Mouse (Mus musculus) testis, adult 2 months (tissue): ENCODE data around the gene Pde4a. TPM values are rescaled to one million over a fixed set of nuclear protein-coding genes. Genes with fewer than 3 reads are reported as not detected.
"Not testable (repeated sequence)": the region's sequence is repeated elsewhere in the genome, so short reads cannot be mapped to it uniquely, and the experiment has no call there.

Experiments
- H3K27ac ChIP-seq: fragments of 200-500 bp; 2 replicates; pipeline ENCODE4 v1.5.1; 2012; ENCODE audit warnings: low read depth, low read length; ENCODE audit not compliant: control insufficient read depth, insufficient read depth
- H3K27me3 ChIP-seq: fragments of 200-500 bp; 2 replicates; pipeline ENCODE4 v1.6.1; 2012; ENCODE audit warnings: mild to moderate bottlenecking, low read length, moderate library complexity; ENCODE audit not compliant: control insufficient read depth, insufficient read depth
- H3K36me3 ChIP-seq: fragments of 200-500 bp; 2 replicates; pipeline ENCODE4 v1.6.1; 2012; ENCODE audit warnings: mild to moderate bottlenecking, low read length; ENCODE audit not compliant: control insufficient read depth, insufficient read depth
- H3K4me1 ChIP-seq: fragments of 200-500 bp; 2 replicates; pipeline ENCODE4 v1.6.1; 2012; ENCODE audit warnings: low read length; ENCODE audit not compliant: control insufficient read depth, insufficient read depth
- H3K4me3 ChIP-seq: fragments of 200-500 bp; 2 replicates; pipeline ENCODE4 v1.5.1; 2012; ENCODE audit warnings: low read depth, mild to moderate bottlenecking, low read length, moderate library complexity, mixed read lengths; ENCODE audit not compliant: control insufficient read depth
- CTCF ChIP-seq: fragments of 200-500 bp; IDR thresholded peaks from 2 replicates; pipeline ENCODE4 v1.5.1; 2012; ENCODE audit warnings: low read depth, mild to moderate bottlenecking, inconsistent platforms, low read length, moderate library complexity; ENCODE audit not compliant: control insufficient read depth, insufficient read depth, insufficient replicate concordance
- POLR2A ChIP-seq: fragments of 200-500 bp; IDR thresholded peaks from 2 replicates; pipeline ENCODE4 v1.6.1; 2012; ENCODE audit warnings: low read depth, mild to moderate bottlenecking, inconsistent platforms, low read length, moderate library complexity; ENCODE audit not compliant: control insufficient read depth
- polyA plus RNA-seq: library from polyadenylated mRNA; depleted of rRNA; stranded (reverse); fragments of >200 nt; gene quantifications from 2 replicates; pipeline ENCODE4 v1.2.3, GENCODE M21; 2012

Pde4a gene
- polyA plus RNA-seq, 1 experiment, result 82.0 TPM

DNA sequence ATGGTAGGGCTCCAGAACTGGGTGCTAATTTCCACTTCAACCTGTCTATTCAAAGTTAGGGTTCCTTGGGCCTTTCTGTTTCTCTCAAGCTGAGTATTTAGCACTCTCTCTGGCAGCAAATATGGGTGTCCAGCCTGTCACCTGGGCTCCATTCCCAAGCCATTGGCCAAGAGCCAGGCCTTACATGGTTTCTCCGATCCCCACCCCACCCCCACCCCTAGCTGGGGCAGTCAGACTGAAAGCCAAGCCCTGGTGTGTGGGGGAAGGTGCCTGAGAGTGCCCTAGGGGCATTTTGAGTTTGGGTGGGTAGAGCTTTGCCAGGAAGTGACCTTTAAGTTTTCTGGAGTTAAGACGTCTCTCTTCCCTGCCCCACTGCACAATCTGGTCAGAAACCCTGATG lies 19.2 kb downstream of the Pde4a start:
- no peaks in the 10 kb centered on the region; the same call in 1 of the 2 replicates for H3K4me1 ChIP-seq
- H3K4me3 ChIP-seq, result no peak overlapping the region
- no peak overlapping the region for H3K27ac ChIP-seq
- no peaks in the 10 kb centered on the region for H3K36me3 ChIP-seq
- H3K27me3 ChIP-seq, result no peaks in the 10 kb centered on the region
- no peak for TF ChIP-seq CTCF
- no peak for TF ChIP-seq POLR2A

DNA sequence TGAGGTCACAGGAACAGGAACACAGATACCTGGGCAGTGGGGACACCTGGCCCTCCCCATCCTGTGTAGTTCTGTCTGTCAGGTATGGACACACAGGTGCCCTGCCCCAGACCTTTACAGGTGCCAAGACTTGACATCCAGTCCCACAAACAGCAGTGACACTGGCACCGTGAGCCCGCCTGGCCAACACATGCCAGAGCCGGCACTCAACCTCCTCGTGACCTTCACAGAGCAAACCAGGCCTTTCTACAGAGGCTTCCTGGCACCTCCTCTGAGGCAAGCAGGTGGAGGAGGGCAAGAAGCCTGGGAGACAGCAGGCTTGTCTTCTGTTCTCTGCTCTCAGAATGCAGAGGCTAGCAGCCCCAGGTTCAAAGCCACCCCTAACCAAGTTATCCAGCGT lies 19.9 kb downstream of the Pde4a start:
- Histone ChIP-seq H3K4me3 (no peak overlapping the region), H3K27ac (no peak overlapping the region), H3K27me3 (no peaks in the 10 kb centered on the region), H3K4me1 (no peaks in the 10 kb centered on the region; the same call in 1 of the 2 replicates), H3K36me3 (no peaks in the 10 kb centered on the region)
- TF ChIP-seq POLR2A, result no peak
- TF ChIP-seq CTCF, result no peak

DNA sequence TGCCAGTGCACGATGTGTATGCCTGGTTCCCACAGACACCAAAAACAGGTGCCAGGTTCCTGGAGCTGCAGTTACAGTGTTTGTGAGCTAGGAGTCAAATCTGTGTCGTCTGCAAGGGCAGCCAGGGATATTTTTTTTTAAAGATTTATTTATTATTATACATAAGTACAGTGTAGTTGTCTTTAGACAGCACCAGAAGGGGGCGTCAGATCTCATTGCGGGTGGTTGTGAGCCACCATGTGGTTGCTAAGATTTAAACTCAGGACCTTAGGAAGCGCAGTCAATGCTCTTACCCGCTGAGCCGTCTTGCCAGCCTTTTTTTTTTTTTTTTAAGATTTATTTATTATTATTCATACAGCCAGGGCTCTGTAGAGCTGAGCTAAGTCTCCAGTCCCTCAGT lies 24.4 kb downstream of the Pde4a start:
- Histone ChIP-seq H3K4me3 (no peak overlapping the region), H3K36me3 (no peaks in the 10 kb centered on the region), H3K4me1 (no peaks in the 10 kb centered on the region), H3K27ac (no peak overlapping the region), H3K27me3 (no peaks in the 10 kb centered on the region)
- TF ChIP-seq POLR2A, result no peak
- no peak for TF ChIP-seq CTCF

DNA sequence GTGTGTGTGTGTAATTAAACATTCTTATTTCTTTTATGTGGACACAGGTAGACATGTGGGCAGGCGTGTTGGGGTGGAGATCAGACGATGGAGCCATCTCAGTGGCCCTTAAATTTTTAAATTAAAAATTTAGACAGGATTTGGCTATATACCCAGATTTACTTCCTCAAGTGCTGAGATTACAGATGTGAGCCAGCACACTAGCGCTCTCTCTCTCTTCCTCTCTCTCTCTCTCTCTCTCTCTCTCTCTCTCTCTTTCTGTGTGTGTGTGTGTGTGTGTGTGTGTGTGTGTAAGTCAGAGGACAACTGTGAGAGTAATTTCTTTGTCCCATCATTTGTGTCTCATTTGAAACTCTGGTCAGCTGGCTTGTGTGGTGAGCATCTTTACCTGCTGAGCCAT lies 25.2 kb downstream of the Pde4a start:
- Histone ChIP-seq H3K4me1 (no peaks in the 10 kb centered on the region), H3K36me3 (no peaks in the 10 kb centered on the region), H3K4me3 (no peak overlapping the region), H3K27ac (no peak overlapping the region), H3K27me3 (no peaks in the 10 kb centered on the region)
- no peak for TF ChIP-seq CTCF
- TF ChIP-seq POLR2A, result no peak

DNA sequence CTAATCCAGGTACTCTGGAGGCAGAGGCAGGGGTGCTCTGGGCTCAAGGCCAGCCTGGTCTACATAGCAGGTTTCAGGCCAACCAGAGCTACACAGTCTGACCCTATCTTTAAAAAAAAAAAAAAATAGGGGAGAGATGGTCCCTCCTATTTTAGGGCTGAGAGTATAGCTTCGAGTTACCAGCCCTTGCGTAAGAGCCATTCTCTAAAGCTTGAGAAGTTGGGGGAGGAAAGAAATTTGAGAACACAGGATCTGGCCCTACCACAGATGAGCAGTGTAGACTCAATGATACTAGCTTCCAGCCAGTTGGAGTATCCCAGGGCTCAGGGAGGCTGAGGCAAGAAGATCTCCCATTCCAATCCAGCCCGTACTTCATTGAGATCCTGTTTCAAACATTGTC lies 28.3 kb downstream of the Pde4a start:
- Histone ChIP-seq H3K4me1 (peaks cover 5% of the 10 kb centered on the region), H3K4me3 (no peak overlapping the region), H3K36me3 (no peaks in the 10 kb centered on the region), H3K27ac (no peak overlapping the region), H3K27me3 (no peaks in the 10 kb centered on the region)
- TF ChIP-seq POLR2A (no peak), CTCF (no peak)

DNA sequence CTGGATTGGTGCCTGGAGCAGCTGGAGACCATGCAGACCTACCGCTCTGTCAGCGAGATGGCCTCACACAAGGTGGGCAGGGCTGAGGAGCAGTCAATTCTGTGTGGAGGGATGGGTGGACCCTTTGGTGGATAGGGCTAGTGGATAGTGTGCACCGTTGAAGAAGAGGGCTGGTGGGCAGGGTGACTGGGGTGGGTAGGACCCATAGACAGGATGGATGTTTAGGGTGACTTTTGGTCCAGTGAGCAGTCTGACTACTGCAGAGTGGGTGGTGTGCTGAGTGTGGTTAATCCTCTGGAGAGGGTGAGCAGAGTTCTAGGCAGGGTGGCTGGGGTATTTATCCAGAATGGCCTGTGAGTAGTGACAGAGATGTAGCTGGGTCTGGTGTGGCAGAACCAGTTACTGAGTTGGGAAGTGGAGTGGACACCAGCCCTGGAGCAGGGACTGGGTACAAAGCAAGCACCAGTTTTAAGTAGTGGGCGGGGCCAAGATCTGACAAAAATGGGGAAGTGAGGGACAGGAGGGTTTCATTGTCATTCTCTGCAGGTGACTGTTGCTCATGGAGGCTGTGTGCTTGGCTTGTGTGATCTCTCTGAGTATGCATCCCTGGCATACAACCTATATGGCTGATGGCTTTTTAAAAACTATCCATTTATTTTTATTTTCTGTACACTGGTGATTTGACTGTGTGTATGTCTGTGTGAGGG lies 29.4 kb downstream of the Pde4a start:
- Histone ChIP-seq H3K4me3 (no peak overlapping the region), H3K27ac (no peak overlapping the region), H3K27me3 (no peaks in the 10 kb centered on the region), H3K4me1 (peaks cover 5% of the 10 kb centered on the region), H3K36me3 (no peaks in the 10 kb centered on the region)
- TF ChIP-seq CTCF, result no peak
- no peak for TF ChIP-seq POLR2A

DNA sequence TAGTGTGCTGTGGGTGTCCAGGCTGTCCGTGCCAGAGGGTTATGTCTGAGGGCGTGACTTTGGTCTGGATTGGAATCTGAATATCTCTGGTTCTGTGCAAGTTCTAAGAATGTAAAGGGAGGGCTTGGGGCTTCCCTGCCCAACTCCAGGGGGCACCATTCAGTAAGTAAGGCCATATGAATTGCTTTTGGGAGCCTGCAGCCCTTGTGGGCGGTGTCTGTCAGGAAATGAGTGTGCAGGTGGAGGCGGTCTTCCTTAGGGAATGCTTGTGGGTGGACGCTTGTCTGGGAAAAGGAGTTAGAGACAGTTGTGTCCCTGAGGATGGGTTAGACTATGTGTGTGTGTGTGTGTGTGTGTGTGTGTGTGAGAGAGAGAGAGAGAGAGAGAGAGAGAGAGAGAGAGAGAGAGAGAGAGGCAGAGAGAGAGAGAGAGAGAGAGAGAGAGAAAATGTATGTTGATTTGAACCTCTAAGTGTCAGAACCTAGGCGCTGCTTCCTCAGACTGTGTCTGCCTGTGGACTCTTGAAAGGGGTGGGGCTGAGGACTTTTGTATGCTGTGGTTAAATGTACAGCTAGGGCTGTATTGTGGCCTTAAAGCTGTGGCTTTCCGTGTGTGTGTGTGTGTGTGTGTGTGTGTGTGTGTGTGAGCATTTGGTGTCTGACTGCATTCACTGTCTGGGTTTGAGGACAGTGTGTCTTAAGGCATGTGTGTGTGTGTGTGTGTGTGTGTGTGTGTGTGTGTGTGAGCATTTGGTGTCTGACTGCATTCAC lies 30.4 kb downstream of the Pde4a start:
- not testable (repeated sequence) for H3K27me3 ChIP-seq, H3K27ac ChIP-seq, H3K4me3 ChIP-seq, H3K36me3 ChIP-seq, H3K4me1 ChIP-seq
